Mouse (Mus musculus) embryonic facial prominence, embryonic 11.5 days (tissue): Measurements from ENCODE around the gene Rgs9bp. TPM values are rescaled to one million over a fixed set of nuclear protein-coding genes. Genes with fewer than 3 reads are reported as not detected.

Experiments
- ATAC-seq: fragments of 200-750 bp; cut with Nextera tagmentation; replicated peaks from 2 replicates; pipeline ENCODE4 v1.8.0; 2017; ENCODE audit warnings: low read depth; ENCODE audit not compliant: insufficient number of reproducible peaks, low FRiP score, low TSS enrichment
- DNase-seq: peaks from one replicate; pipeline ENCODE4 v3.0.0-alpha.2; 2015; ENCODE audit warnings: low spot score
- H3K27ac ChIP-seq: fragments of 300-500 bp; sonication (generic); replicated peaks from 2 replicates; pipeline ENCODE4 v1.5.1; 2014; ENCODE audit warnings: mild to moderate bottlenecking, low read depth, low read length, control low read depth
- H3K27me3 ChIP-seq: fragments of 300-500 bp; sonication (generic); 2 replicates; pipeline ENCODE4 v1.6.1; 2014; ENCODE audit warnings: mild to moderate bottlenecking, low read length, moderate library complexity, mixed read lengths; ENCODE audit not compliant: control insufficient read depth, insufficient read depth
- H3K36me3 ChIP-seq: fragments of 300-500 bp; sonication (generic); replicated peaks from 2 replicates; pipeline ENCODE4 v1.6.1; 2014; ENCODE audit warnings: low read depth, mild to moderate bottlenecking, low read length, moderate library complexity, mixed read lengths; ENCODE audit not compliant: control insufficient read depth, insufficient read depth
- H3K4me1 ChIP-seq: fragments of 300-500 bp; sonication (generic); 2 replicates; pipeline ENCODE4 v1.6.1; 2014; ENCODE audit warnings: low read length, mixed read lengths; ENCODE audit not compliant: control insufficient read depth, insufficient read depth
- H3K4me2 ChIP-seq: fragments of 300-500 bp; sonication (generic); 2 replicates; pipeline ENCODE4 v1.6.1; 2014; ENCODE audit warnings: low read depth, mild to moderate bottlenecking, control low read depth, low read length, moderate library complexity
- H3K4me3 ChIP-seq: fragments of 300-500 bp; sonication (generic); 2 replicates; pipeline ENCODE4 v1.5.1; 2014; ENCODE audit warnings: low read depth, low read length, control low read depth
- H3K9ac ChIP-seq: fragments of 300-500 bp; sonication (generic); replicated peaks from 2 replicates; pipeline ENCODE4 v1.6.1; 2014; ENCODE audit warnings: mild to moderate bottlenecking, control low read depth, low read length
- H3K9me3 ChIP-seq: fragments of 300-500 bp; sonication (generic); replicated peaks from 2 replicates; pipeline ENCODE4 v1.6.1; 2016; ENCODE audit warnings: mild to moderate bottlenecking, low read length, inconsistent platforms, mixed read lengths; ENCODE audit not compliant: control insufficient read depth
- WGBS: fragments of 180-500 bp; shearing (Covaris S2); extraction: QIAGEN DNeasy Blood & Tissue Kit; methylation state at CpG from one replicate; pipeline ENCODE4 v1.1.7; 2014; 5-methylcytosine and 5-hydroxymethylcytosine counted together
- polyA plus RNA-seq: library from polyadenylated mRNA; unstranded; fragments of >200 nt; fragmentation: Nextera tagmentation; extraction: Ambion mirVana; gene quantifications from 2 replicates; pipeline ENCODE4 v1.2.1, GENCODE M21; 2014

Gene Rgs9bp
- polyA plus RNA-seq: 0.07 and 0.14 TPM in 2 replicates

DNA sequence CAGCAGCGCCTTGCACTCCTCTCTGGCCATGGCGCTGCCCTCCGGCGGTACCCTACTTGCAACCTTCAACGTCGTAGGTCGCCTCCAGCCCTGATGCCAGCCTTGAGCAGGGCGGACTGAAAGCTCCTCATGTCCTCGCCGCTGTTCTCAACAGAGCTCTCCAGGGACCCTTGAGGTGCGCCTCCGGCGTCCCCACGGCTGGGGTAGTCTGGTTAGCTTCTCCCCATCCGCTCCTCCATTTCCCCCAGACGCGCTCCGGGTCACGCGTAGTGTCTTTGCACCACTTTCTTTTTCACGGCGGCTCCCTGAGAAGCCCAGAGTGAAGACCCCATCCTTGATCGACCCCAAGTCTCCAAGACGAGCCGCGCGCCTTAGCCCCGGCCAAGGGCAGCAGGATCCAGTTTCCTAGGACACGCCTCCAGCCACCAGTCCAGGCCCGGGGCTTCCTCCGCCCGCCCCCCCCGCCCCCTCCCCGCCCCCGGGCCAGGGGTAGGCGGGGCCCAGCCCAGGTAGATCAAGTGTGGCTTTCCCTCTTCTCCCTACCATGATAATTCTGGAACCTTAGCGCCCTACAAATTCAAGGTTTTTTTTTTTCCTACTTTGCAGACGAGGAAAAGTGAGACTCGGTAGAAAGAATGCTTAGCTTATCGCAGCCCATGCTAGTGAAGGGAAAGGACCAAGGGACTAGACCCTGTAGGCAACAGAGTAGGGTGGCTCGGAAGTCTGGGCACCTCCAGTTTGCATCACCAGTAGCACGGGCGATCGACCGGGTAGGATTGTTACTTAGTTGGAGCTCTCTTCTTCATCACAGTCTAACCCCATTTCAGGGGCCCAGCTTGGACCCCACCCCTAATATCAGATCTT is at the start of gene Rgs9bp:
Rgs9bp (minus strand) TSS at position 392 of the 864 bp plus-strand sequence.
- under 1% methylated on average over 44 of the region's 45 CpGs for WGBS
- H3K27me3 ChIP-seq: peaks cover 21% of the 10 kb centered on the region
- no peak within 1 kb of the TSS for H3K27ac ChIP-seq
- peak within 1 kb of the TSS; percentile 80 for H3K9ac ChIP-seq
- H3K4me1 ChIP-seq: peaks cover 3% of the 10 kb centered on the region; the same call in 1 of the 2 replicates
- no peaks in the 10 kb centered on the region for H3K9me3 ChIP-seq
- peak within 1 kb of the TSS; percentile 96 for H3K4me2 ChIP-seq
- peak; percentile 75 for DNase-seq
- peak within 1 kb of the TSS; percentile 81 for H3K4me3 ChIP-seq
- no peaks in the 10 kb centered on the region for H3K36me3 ChIP-seq
- peak; percentile 62 for ATAC-seq

DNA sequence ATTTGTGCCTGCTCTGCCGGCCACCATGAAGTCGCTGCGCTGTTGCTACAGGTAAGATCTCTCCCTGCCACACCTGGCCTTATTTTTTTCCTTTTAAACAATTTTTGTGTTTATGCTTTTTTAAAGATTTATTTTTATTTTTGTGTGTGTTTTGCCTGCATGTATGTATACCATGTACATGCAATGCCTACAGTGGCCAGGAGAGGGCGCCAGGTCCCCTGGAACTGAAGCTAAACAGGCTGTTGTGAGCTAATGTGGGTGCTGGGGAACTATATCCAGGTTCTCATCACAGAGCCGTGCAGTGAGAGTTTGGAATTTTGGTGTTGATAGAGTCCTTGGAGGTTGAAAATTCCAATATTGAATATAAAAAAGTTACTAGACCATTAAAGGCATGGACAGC is 43.1 kb upstream of the Rgs9bp start:
- no peaks in the 10 kb centered on the region for H3K4me1 ChIP-seq
- H3K4me3 ChIP-seq: no peak overlapping the region
- H3K27ac ChIP-seq: no peak overlapping the region
- 68% methylated on average over 5 of the region's 5 CpGs for WGBS
- H3K9me3 ChIP-seq: no peaks in the 10 kb centered on the region
- DNase-seq: peak; percentile 50
- no peaks in the 10 kb centered on the region; the same call in 1 of the 2 replicates for H3K36me3 ChIP-seq
- ATAC-seq: no peak
- H3K27me3 ChIP-seq: no peaks in the 10 kb centered on the region
- H3K4me2 ChIP-seq: no peak overlapping the region
- no peak overlapping the region for H3K9ac ChIP-seq

DNA sequence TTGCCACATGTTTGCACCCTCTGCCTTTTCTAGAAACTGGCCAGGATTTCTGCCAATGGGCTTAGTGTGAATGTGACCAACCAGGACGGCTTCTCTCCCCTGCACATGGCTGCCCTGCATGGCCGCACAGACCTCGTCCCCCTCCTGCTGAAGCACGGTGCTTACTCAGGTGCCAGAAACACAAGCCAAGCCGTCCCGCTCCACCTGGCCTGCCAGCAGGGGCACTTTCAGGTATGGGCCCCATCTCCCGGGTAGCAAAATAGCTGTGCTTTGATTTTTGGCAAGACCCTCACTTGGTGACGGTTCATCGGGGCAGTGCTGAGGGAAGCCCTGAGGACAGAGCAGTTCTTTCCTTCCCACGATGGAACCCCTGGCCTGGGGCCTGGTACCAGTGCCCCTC is 42.0 kb upstream of the Rgs9bp start:
- no peak for DNase-seq
- H3K4me3 ChIP-seq: no peak overlapping the region
- no peaks in the 10 kb centered on the region; the same call in 1 of the 2 replicates for H3K36me3 ChIP-seq
- H3K4me1 ChIP-seq: no peaks in the 10 kb centered on the region
- no peaks in the 10 kb centered on the region for H3K27me3 ChIP-seq
- WGBS: 91% methylated on average over 10 of the region's 10 CpGs
- H3K9me3 ChIP-seq: no peaks in the 10 kb centered on the region
- ATAC-seq: no peak
- no peak overlapping the region for H3K27ac ChIP-seq
- H3K9ac ChIP-seq: no peak overlapping the region
- no peak overlapping the region for H3K4me2 ChIP-seq

- Histone ChIP-seq H3K36me3 (no peaks in the 10 kb centered on the region; the same call in 1 of the 2 replicates), H3K9ac (no peak overlapping the region), H3K27me3 (no peaks in the 10 kb centered on the region), H3K9me3 (no peaks in the 10 kb centered on the region), H3K4me1 (no peaks in the 10 kb centered on the region), H3K4me2 (no peak overlapping the region), H3K4me3 (no peak overlapping the region), H3K27ac (no peak overlapping the region)
- 98% methylated on average over 5 of the region's 5 CpGs for WGBS
- DNase-seq (no peak), ATAC-seq (no peak)
These were observed 40.7 kb upstream of the Rgs9bp start for GRCm38 (mm10) chr7:35626038-35626437.

- Histone ChIP-seq H3K4me1 (no peaks in the 10 kb centered on the region), H3K4me2 (no peak overlapping the region), H3K9me3 (no peaks in the 10 kb centered on the region), H3K9ac (no peak overlapping the region), H3K27ac (no peak overlapping the region), H3K27me3 (no peaks in the 10 kb centered on the region), H3K36me3 (no peaks in the 10 kb centered on the region; the same call in 1 of the 2 replicates), H3K4me3 (no peak overlapping the region)
- 92% methylated on average over 10 of the region's 10 CpGs for WGBS
- ATAC-seq: no peak
- no peak for DNase-seq
These were observed 37.2 kb upstream of the Rgs9bp start for GRCm38 (mm10) chr7:35622626-35623025.

DNA sequence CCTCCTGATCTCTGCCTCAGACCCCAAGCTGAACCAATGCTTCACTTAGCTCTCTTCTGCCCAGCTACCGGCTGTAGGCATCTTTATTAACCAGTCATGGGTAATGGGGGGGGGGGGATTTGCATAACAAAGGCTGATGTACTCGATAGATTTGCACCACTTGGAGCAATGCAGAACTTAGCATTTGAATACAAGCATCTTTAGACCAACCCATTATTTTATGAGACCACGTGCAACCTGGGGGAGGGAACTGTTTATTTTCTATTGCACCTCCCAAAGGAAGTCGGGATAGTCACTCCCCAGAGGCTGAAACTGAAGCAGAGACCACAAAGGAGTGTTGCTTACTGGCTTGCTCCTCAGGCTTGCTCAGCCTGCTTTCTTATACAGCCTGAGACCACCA is 32.1 kb upstream of the Rgs9bp start:
- Histone ChIP-seq H3K4me1 (no peaks in the 10 kb centered on the region), H3K9ac (no peak overlapping the region), H3K27ac (no peak overlapping the region), H3K4me2 (no peak overlapping the region), H3K9me3 (no peaks in the 10 kb centered on the region), H3K27me3 (no peaks in the 10 kb centered on the region), H3K36me3 (peaks cover 2% of the 10 kb centered on the region; the same call in 1 of the 2 replicates), H3K4me3 (no peak overlapping the region)
- DNase-seq (no peak), ATAC-seq (no peak)
- WGBS: 79% methylated on average over 4 of the region's 4 CpGs

DNA sequence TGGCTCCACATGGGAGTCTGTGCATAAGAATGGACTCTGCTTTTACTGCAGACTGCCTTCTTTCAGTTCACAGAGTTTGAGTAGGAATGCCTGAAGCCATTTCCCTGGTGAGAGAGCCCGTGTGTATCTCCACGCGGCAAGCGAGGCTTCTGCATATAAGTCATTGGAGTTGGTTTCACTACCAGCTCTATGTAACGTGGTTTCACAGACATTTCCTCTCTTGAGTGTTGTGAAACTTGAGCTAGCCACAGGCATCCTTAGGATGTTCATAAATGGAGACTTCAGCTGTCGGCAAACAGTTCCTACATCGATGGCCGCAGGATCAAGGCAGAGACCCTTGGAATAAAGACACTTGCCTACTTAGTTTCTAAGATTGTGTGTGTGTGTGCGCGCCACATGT is 23.9 kb upstream of the Rgs9bp start:
- Histone ChIP-seq H3K27me3 (no peaks in the 10 kb centered on the region), H3K36me3 (no peaks in the 10 kb centered on the region), H3K27ac (no peak overlapping the region), H3K9ac (no peak overlapping the region), H3K4me2 (no peak overlapping the region), H3K9me3 (no peaks in the 10 kb centered on the region), H3K4me3 (no peak overlapping the region), H3K4me1 (no peaks in the 10 kb centered on the region)
- DNase-seq (no peak), ATAC-seq (no peak)
- WGBS: 92% methylated on average over 10 of the region's 10 CpGs

DNA sequence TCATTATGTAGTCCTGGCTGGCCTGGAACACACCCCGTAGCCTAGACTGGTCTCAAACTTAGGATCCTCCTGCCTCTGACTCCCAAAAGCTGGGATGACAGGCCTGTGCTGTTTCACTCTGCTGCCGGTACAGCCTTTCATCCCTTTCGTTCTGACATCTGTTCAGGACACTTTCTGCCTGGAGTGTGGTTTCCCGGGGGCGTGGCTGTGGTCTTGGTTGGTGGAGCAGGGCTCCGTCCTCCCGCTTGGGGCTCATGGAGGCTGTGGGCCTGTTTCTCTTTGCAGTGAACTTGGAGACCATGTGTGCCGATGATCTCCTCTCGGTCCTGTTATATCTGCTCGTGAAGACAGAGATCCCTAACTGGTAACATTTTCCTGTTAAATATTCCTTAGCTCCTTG is 21.4 kb upstream of the Rgs9bp start:
- DNase-seq (no peak), ATAC-seq (no peak)
- WGBS: 88% methylated on average over 10 of the region's 10 CpGs
- Histone ChIP-seq H3K27ac (no peak overlapping the region), H3K9me3 (no peaks in the 10 kb centered on the region), H3K4me2 (no peak overlapping the region), H3K4me3 (no peak overlapping the region), H3K36me3 (no peaks in the 10 kb centered on the region; the same call in 1 of the 2 replicates), H3K9ac (no peak overlapping the region), H3K4me1 (no peaks in the 10 kb centered on the region), H3K27me3 (no peaks in the 10 kb centered on the region)
